Mouse (Mus musculus): ENCODE results near the gene Ttll7. TPM values are rescaled to one million over a fixed set of nuclear protein-coding genes. Genes with fewer than 3 reads are reported as not detected.

Gene Ttll7
- total and polyA plus RNA-seq, 2 experiments from 2014 or later: 7.5 to 23.5 TPM

- TF ChIP-seq CTCF (IDR thresholded peaks at IDR 0.05; ENCODE audit: low read depth): no peak
- H3K9me3 ChIP-seq (ENCODE audit: low read length): no peaks in the 10 kb centered on the region
- H3K4me1 ChIP-seq (ENCODE audit: insufficient read depth): no peaks in the 10 kb centered on the region
- H3K36me3 ChIP-seq (ENCODE audit: insufficient read depth): peaks cover 27% of the 10 kb centered on the region
- H3K4me2 ChIP-seq (ENCODE audit: low read depth): no peak overlapping the region
- 88% methylated on average over 7 of the region's 7 CpGs for WGBS
- DNase-seq (no peak), ATAC-seq (no peak)
- H3K4me3 ChIP-seq (ENCODE audit: low read depth, low read length): no peak overlapping the region
- no peak overlapping the region for H3K27ac ChIP-seq (ENCODE audit: low read depth, low read length)
- H3K27me3 ChIP-seq (ENCODE audit: insufficient read depth, low read length): no peaks in the 10 kb centered on the region
- H3K9ac ChIP-seq: no peak overlapping the region
Measured at GRCm38 (mm10) chr3:146928141-146928540, 76.0 kb downstream of the Ttll7 start.

- no peak for ATAC-seq
- no peak overlapping the region for H3K9ac ChIP-seq
- H3K36me3 ChIP-seq (ENCODE audit: insufficient read depth): peaks cover 27% of the 10 kb centered on the region
- no peaks in the 10 kb centered on the region for H3K9me3 ChIP-seq (ENCODE audit: low read length)
- 73% methylated on average over 5 of the region's 5 CpGs for WGBS
- no peaks in the 10 kb centered on the region for H3K27me3 ChIP-seq (ENCODE audit: insufficient read depth, low read length)
- H3K27ac ChIP-seq (ENCODE audit: low read depth, low read length): no peak overlapping the region
- no peaks in the 10 kb centered on the region for H3K4me1 ChIP-seq (ENCODE audit: insufficient read depth)
- H3K4me2 ChIP-seq (ENCODE audit: low read depth): no peak overlapping the region
- DNase-seq: no peak
- no peak overlapping the region for H3K4me3 ChIP-seq (ENCODE audit: low read depth, low read length)
- no peak for TF ChIP-seq CTCF (IDR thresholded peaks at IDR 0.05; ENCODE audit: low read depth)
Measured at GRCm38 (mm10) chr3:146929011-146929410, 76.8 kb downstream of the Ttll7 start.

- Histone ChIP-seq H3K9ac (no peak overlapping the region), H3K4me2 (ENCODE audit: low read depth) (no peak overlapping the region), H3K4me1 (ENCODE audit: insufficient read depth) (no peaks in the 10 kb centered on the region), H3K27me3 (ENCODE audit: insufficient read depth, low read length) (no peaks in the 10 kb centered on the region), H3K36me3 (ENCODE audit: insufficient read depth) (peaks cover 38% of the 10 kb centered on the region), H3K27ac (ENCODE audit: low read depth, low read length) (no peak overlapping the region), H3K4me3 (ENCODE audit: low read depth, low read length) (no peak overlapping the region), H3K9me3 (ENCODE audit: low read length) (no peaks in the 10 kb centered on the region)
- no peak for ATAC-seq
- 94% methylated on average over 9 of the region's 9 CpGs for WGBS
- DNase-seq: no peak
- no peak for TF ChIP-seq CTCF (IDR thresholded peaks at IDR 0.05; ENCODE audit: low read depth)
Measured at GRCm38 (mm10) chr3:146931190-146931589, 79.0 kb downstream of the Ttll7 start.

- no peak overlapping the region for H3K4me2 ChIP-seq (ENCODE audit: low read depth)
- no peak overlapping the region for H3K27ac ChIP-seq (ENCODE audit: low read depth, low read length)
- WGBS: 78% methylated on average over 5 of the region's 5 CpGs
- H3K4me3 ChIP-seq (ENCODE audit: low read depth, low read length): no peak overlapping the region
- H3K27me3 ChIP-seq (ENCODE audit: insufficient read depth, low read length): no peaks in the 10 kb centered on the region
- DNase-seq (no peak), ATAC-seq (no peak)
- H3K9ac ChIP-seq: no peak overlapping the region
- H3K9me3 ChIP-seq (ENCODE audit: low read length): no peaks in the 10 kb centered on the region
- no peak for TF ChIP-seq CTCF (IDR thresholded peaks at IDR 0.05; ENCODE audit: low read depth)
- H3K4me1 ChIP-seq (ENCODE audit: insufficient read depth): no peaks in the 10 kb centered on the region
- H3K36me3 ChIP-seq (ENCODE audit: insufficient read depth): peaks cover 38% of the 10 kb centered on the region
Measured at GRCm38 (mm10) chr3:146932506-146932905, 80.3 kb downstream of the Ttll7 start.

- no peaks in the 10 kb centered on the region for H3K9me3 ChIP-seq (ENCODE audit: low read length)
- no peak overlapping the region for H3K4me3 ChIP-seq (ENCODE audit: low read depth, low read length)
- no peaks in the 10 kb centered on the region for H3K27me3 ChIP-seq (ENCODE audit: insufficient read depth, low read length)
- no peak overlapping the region for H3K27ac ChIP-seq (ENCODE audit: low read depth, low read length)
- 81% methylated on average over 4 of the region's 4 CpGs for WGBS
- ATAC-seq: no peak
- H3K4me1 ChIP-seq (ENCODE audit: insufficient read depth): no peaks in the 10 kb centered on the region
- no peak overlapping the region for H3K4me2 ChIP-seq (ENCODE audit: low read depth)
- no peak for DNase-seq
- no peak for TF ChIP-seq CTCF (IDR thresholded peaks at IDR 0.05; ENCODE audit: low read depth)
- H3K36me3 ChIP-seq (ENCODE audit: insufficient read depth): peaks cover 25% of the 10 kb centered on the region
- no peak overlapping the region for H3K9ac ChIP-seq
Measured at GRCm38 (mm10) chr3:146936888-146937287, 84.7 kb downstream of the Ttll7 start.

GRCm38 (mm10) chr3:146939391-146940250 lies 87.5 kb downstream of the Ttll7 start:
- Histone ChIP-seq H3K4me2 (ENCODE audit: low read depth) (no peak overlapping the region), H3K9ac (no peak overlapping the region), H3K4me3 (ENCODE audit: low read depth, low read length) (no peak overlapping the region), H3K9me3 (ENCODE audit: low read length) (no peaks in the 10 kb centered on the region), H3K27me3 (ENCODE audit: insufficient read depth, low read length) (no peaks in the 10 kb centered on the region), H3K36me3 (ENCODE audit: insufficient read depth) (peaks cover 14% of the 10 kb centered on the region), H3K27ac (ENCODE audit: low read depth, low read length) (no peak overlapping the region), H3K4me1 (ENCODE audit: insufficient read depth) (no peaks in the 10 kb centered on the region)
- ATAC-seq (peak; percentile 95), DNase-seq (peak; percentile 44)
- WGBS: 18% methylated on average over 21 of the region's 21 CpGs
- TF ChIP-seq CTCF (IDR thresholded peaks at IDR 0.05; ENCODE audit: low read depth): peak; percentile 70

GRCm38 (mm10) chr3:146943101-146943500 lies 90.9 kb downstream of the Ttll7 start:
- Histone ChIP-seq H3K27ac (ENCODE audit: low read depth, low read length) (no peak overlapping the region), H3K4me1 (ENCODE audit: insufficient read depth) (no peaks in the 10 kb centered on the region), H3K27me3 (ENCODE audit: insufficient read depth, low read length) (no peaks in the 10 kb centered on the region), H3K9ac (no peak overlapping the region), H3K9me3 (ENCODE audit: low read length) (no peaks in the 10 kb centered on the region), H3K4me2 (ENCODE audit: low read depth) (no peak overlapping the region), H3K36me3 (ENCODE audit: insufficient read depth) (0 out of 2 replicates have a peak, but pooled peaks cover 9% of the 10 kb centered on the region), H3K4me3 (ENCODE audit: low read depth, low read length) (no peak overlapping the region)
- no peak for ATAC-seq
- TF ChIP-seq CTCF (IDR thresholded peaks at IDR 0.05; ENCODE audit: low read depth): no peak
- DNase-seq: no peak
- 93% methylated on average over 2 of the region's 2 CpGs for WGBS
